Mouse (Mus musculus): ENCODE data around the gene 1700007K13Rik. TPM values are rescaled to one million over a fixed set of nuclear protein-coding genes. Genes with fewer than 3 reads are reported as not detected.
"Not testable (repeated sequence)": the region's sequence is repeated elsewhere in the genome, so short reads cannot be mapped to it uniquely, and the experiment has no call there.

Gene 1700007K13Rik
- 4.7 and 7.5 TPM in 2 replicates for polyA plus RNA-seq (2014; fragmentation: Nextera tagmentation; extraction: Ambion mirVana)

DNA sequence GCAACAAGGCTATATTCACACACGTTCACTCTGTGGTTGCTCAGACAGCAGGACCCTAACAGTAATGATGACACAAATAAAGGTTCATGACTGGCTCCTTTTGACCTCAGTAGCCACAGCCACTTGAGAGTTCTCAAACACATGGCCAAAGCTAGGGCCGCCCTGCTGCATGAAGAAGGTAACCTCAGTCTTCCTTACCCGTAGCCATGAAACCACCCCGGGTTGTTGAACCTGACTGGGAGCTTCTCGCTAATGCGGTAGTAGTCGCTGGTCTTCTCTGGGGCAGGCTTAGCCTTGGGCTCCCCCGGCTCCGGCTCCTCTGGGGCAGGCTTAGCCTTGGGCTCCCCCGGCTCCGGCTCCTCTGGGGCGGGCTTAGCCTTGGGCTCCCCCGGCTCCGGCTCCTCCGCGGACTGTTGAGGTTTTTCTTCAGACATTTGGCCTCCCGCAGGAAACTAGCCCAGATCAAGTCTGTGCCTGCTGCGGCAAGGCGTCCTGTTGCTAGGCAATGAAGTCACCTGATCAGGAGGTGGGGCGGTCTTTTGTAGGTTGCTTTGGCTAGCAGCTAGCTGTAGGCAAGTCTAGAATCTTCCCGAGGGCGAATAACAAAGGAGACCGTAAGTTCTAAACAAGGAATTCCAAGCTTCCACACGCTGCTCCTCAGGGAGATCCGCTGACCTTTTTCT is at the start of gene 1700007K13Rik:
TSS of gene 1700007K13Rik (minus strand) at position 497 of the 683 bp plus-strand sequence.
- WGBS = 5% methylated on average over 25 of the region's 25 CpGs
- Histone ChIP-seq H3K4me2 (ENCODE audit: low read depth, low read length) (peak within 1 kb of the TSS; percentile 42), H3K4me3 (ENCODE audit: low read depth, low read length) (no peak within 1 kb of the TSS), H3K27me3 (ENCODE audit: control insufficient read depth, insufficient read depth, low read length) (no peaks in the 10 kb centered on the region), H3K4me1 (ENCODE audit: control insufficient read depth, insufficient read depth, low read length) (peaks cover 8% of the 10 kb centered on the region; the same call in 1 of the 2 replicates), H3K9me3 (ENCODE audit: control insufficient read depth, low read length) (no peaks in the 10 kb centered on the region), H3K9ac (replicated peaks; ENCODE audit: low read depth, low read length) (0 out of 2 replicates have a peak within 1 kb of the TSS, but pooled peaks have one; percentile 5), H3K36me3 (ENCODE audit: control insufficient read depth, insufficient read depth, low read length) (peaks cover 8% of the 10 kb centered on the region; the same call in 1 of the 2 replicates), H3K27ac (ENCODE audit: low read depth, low read length) (no peak within 1 kb of the TSS)
- ATAC-seq (ENCODE audit: low read depth) = peak; percentile 63; the same call in 1 of the 2 replicates

DNA sequence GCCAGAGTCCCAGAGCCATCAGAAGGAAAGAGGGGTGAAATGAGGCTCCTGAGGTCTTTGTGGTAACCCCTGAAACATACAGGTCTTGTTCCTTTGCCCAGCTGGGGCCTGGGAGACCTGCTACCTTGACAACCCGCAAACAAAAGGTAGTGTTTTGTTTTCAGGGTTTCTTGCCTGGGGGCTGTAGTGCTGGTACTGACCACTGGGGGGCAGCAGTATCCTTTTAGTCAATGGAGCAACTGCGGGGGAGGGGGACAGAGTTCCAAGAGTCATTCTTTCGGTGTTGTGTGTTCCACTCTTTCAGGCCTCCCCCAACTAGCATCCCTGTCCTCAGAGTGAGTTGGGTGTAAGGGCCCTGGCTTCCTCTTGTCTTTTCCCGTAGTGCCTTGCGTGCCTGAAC is 48.4 kb upstream of the 1700007K13Rik start:
- peak overlapping the region; percentile 98 for H3K9ac ChIP-seq (replicated peaks; ENCODE audit: low read depth, low read length)
- H3K27ac ChIP-seq (ENCODE audit: low read depth, low read length) = peak overlapping the region; percentile 86; the same call in 1 of the 2 replicates
- H3K27me3 ChIP-seq (ENCODE audit: control insufficient read depth, insufficient read depth, low read length) = no peaks in the 10 kb centered on the region
- ATAC-seq (ENCODE audit: low read depth) = 0 out of 2 replicates have a peak, but pooled peaks have one; percentile 7
- WGBS = 21% methylated on average over 5 of the region's 5 CpGs
- peak overlapping the region; percentile 83 for H3K4me2 ChIP-seq (ENCODE audit: low read depth, low read length)
- H3K4me1 ChIP-seq (ENCODE audit: control insufficient read depth, insufficient read depth, low read length) = peaks cover 45% of the 10 kb centered on the region
- peak overlapping the region; percentile 85 for H3K4me3 ChIP-seq (ENCODE audit: low read depth, low read length)
- no peaks in the 10 kb centered on the region for H3K36me3 ChIP-seq (ENCODE audit: control insufficient read depth, insufficient read depth, low read length)
- H3K9me3 ChIP-seq (ENCODE audit: control insufficient read depth, low read length) = no peaks in the 10 kb centered on the region

DNA sequence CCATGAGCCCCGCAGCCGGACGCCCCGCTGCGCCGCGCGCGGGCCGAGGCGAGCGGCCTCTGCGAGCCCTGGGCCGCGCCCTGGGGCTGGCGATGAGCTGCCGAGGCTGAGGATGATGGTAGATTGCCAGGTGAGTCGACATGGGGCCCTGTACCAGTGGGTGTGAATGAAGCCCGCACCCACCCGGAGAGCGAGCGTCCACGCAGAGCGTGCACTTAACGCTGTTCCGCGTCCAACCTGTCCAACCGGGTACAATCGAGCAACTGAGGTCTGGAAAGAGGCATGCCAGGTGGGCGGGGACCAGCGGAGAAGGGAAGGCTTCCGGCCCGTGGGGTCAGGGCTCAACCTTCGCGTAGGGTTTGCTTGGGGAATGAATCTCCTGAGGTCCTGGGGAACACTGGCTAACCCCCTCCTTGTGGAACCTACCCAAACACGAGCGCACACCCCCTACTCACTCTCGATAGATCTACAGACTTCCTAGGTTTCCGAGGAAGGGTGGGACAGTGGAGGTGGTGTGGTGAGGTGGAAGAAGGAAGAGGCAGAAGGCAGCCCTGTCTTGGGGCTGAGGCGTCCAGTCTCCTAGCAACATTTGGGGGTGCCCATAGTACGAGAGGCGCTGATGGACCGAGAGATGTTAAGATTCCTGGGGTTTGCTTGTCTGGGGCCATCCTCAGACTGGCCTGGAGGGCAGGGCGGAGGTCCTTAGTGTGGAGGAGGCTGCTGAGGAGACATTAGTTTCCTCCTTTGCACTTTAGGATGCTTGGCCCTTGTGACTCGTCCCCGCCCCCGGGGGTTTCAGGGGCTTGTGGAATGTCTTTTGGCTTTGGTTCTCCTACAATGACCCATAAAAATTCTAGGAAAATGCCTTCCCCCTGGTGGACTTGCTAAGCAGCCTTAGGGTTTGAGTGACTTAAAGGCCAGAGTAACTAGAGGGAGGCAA is 47.6 kb upstream of the 1700007K13Rik start:
- Histone ChIP-seq H3K4me1 (ENCODE audit: control insufficient read depth, insufficient read depth, low read length) (peaks cover 43% of the 10 kb centered on the region), H3K27me3 (ENCODE audit: control insufficient read depth, insufficient read depth, low read length) (no peaks in the 10 kb centered on the region), H3K36me3 (ENCODE audit: control insufficient read depth, insufficient read depth, low read length) (no peaks in the 10 kb centered on the region), H3K27ac (ENCODE audit: low read depth, low read length) (peak overlapping the region; percentile 86), H3K4me2 (ENCODE audit: low read depth, low read length) (peak overlapping the region; percentile 83), H3K9me3 (ENCODE audit: control insufficient read depth, low read length) (no peaks in the 10 kb centered on the region), H3K4me3 (ENCODE audit: low read depth, low read length) (peak overlapping the region; percentile 85), H3K9ac (replicated peaks; ENCODE audit: low read depth, low read length) (peak overlapping the region; percentile 98)
- 5% methylated on average over 46 of the region's 47 CpGs for WGBS
- ATAC-seq (ENCODE audit: low read depth) = peak; percentile 49

DNA sequence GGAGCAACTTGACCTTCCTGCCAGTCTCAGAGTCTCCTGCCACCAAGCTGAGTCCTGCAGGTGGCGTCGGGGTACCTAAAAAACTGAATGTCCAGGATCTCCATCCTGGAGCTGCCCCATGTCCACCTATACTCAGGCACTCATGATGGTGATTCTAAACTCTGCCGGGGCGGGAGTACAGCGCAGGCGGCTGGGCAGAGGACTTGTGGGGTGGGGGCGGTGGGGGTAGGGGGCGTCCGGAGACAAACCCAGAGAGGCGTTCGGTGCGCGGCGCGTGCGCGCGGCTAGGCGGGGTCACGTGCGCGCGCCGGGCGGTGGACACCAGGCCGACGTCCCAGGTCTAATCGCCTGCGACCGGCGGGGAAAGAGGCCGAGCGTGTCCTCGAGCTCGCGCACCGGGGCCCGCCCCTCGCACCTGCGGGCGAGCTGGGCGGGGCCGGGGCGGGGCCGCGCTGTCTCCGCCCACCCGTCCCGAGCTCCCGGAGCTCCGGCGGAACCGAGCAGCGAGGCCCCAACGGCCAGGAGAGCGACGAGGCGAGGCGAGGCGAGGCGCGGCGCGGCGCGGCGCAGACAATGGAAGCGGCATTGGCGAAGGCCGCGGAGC is 46.8 kb upstream of the 1700007K13Rik start, which contains the start of gene Ralgds:
TSS of gene Ralgds (plus strand) at position 328 of the 604 bp plus-strand sequence.
- no peaks in the 10 kb centered on the region for H3K36me3 ChIP-seq (ENCODE audit: control insufficient read depth, insufficient read depth, low read length)
- WGBS = under 1% methylated on average over 39 of the region's 71 CpGs
- H3K9ac ChIP-seq (replicated peaks; ENCODE audit: low read depth, low read length) = peak within 1 kb of the TSS; percentile 98
- H3K4me1 ChIP-seq (ENCODE audit: control insufficient read depth, insufficient read depth, low read length) = peaks cover 35% of the 10 kb centered on the region
- no peaks in the 10 kb centered on the region for H3K27me3 ChIP-seq (ENCODE audit: control insufficient read depth, insufficient read depth, low read length)
- H3K9me3 ChIP-seq (ENCODE audit: control insufficient read depth, low read length) = no peaks in the 10 kb centered on the region
- peak; percentile 60 for ATAC-seq (ENCODE audit: low read depth)
- H3K4me2 ChIP-seq (ENCODE audit: low read depth, low read length) = peak within 1 kb of the TSS; percentile 83
- H3K27ac ChIP-seq (ENCODE audit: low read depth, low read length) = peak within 1 kb of the TSS; percentile 86
- H3K4me3 ChIP-seq (ENCODE audit: low read depth, low read length) = peak within 1 kb of the TSS; percentile 85

DNA sequence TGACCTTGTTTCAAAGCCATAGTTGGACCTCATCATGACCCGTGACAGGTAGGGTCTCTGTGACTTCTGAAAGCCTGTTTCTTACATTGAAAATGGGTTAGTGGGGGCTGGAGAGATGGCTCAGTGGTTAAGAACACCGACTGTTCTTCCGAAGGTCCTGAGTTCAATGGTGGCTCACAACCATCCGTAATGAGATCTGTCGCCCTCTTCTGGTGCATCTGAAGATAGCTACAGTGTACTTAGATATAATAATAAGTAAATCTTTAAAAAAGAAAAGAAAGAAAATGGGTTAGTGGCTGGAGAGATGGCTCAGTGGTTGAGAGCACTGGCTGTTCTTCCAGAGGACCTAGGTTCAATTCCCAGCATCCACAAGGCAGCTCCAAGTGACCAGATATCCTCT is 45.5 kb upstream of the 1700007K13Rik start:
- not testable (repeated sequence) for ATAC-seq (ENCODE audit: low read depth)
- WGBS = 53% methylated on average over 5 of the region's 5 CpGs

DNA sequence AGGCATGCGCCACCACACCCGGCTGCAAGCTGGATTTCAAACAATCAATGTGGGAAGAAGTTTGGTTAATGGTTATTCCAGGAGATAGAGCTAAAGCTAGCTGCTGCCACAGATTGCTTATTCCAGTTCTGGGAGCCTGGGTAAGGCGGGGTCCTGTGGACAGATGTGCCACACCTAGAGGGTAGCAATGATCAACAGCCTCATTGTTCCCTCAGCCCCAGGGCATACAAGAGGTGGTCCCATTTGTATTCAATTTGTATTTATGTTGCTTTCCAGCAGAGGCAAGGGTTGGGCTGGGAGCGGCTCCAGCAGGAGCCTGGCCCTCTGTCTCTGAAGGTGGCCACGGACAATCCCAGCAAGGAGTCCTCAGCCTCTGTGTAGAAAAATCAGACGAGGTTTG is 40.2 kb upstream of the 1700007K13Rik start:
- Histone ChIP-seq H3K27ac (ENCODE audit: low read depth, low read length) (no peak overlapping the region), H3K4me2 (ENCODE audit: low read depth, low read length) (no peak overlapping the region), H3K36me3 (ENCODE audit: control insufficient read depth, insufficient read depth, low read length) (no peaks in the 10 kb centered on the region), H3K9me3 (ENCODE audit: control insufficient read depth, low read length) (no peaks in the 10 kb centered on the region), H3K9ac (replicated peaks; ENCODE audit: low read depth, low read length) (no peak overlapping the region), H3K4me1 (ENCODE audit: control insufficient read depth, insufficient read depth, low read length) (no peaks in the 10 kb centered on the region), H3K4me3 (ENCODE audit: low read depth, low read length) (no peak overlapping the region), H3K27me3 (ENCODE audit: control insufficient read depth, insufficient read depth, low read length) (no peaks in the 10 kb centered on the region)
- no peak for ATAC-seq (ENCODE audit: low read depth)
- WGBS = 79% methylated on average over 6 of the region's 6 CpGs

More for the DNA sequence above, 45.5 kb upstream of the 1700007K13Rik start:
- not testable (repeated sequence) for H3K9ac ChIP-seq (replicated peaks; ENCODE audit: low read depth, low read length); H3K36me3 ChIP-seq (ENCODE audit: control insufficient read depth, insufficient read depth, low read length); H3K4me3 ChIP-seq (ENCODE audit: low read depth, low read length); H3K9me3 ChIP-seq (ENCODE audit: control insufficient read depth, low read length); H3K4me2 ChIP-seq (ENCODE audit: low read depth, low read length); H3K27ac ChIP-seq (ENCODE audit: low read depth, low read length); H3K27me3 ChIP-seq (ENCODE audit: control insufficient read depth, insufficient read depth, low read length)
- peaks cover 24% of the 10 kb centered on the region for H3K4me1 ChIP-seq (ENCODE audit: control insufficient read depth, insufficient read depth, low read length)

DNA sequence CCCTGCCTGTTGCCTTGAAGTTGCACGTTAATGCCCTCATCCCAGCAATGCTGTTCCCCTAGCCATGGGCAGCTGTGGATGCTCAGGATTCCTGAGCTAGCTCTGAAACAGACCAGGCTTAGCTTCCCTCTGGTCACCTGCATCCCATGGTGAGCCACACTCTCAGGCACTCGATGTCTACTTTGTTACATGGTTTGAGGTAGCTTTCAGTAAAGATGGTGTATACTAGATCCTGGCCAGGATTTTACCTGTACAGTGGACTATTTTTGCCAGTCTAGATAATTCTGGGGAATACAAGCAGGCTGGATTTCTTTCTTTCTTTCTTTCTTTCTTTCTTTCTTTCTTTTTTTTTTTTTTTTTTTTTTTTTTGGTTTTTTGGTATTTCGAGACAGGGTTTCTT is 39.7 kb upstream of the 1700007K13Rik start, which contains the start of gene Gm10134:
TSS of gene Gm10134 (plus strand) at position 301 of the 400 bp plus-strand sequence.
- no peak for ATAC-seq (ENCODE audit: low read depth)
- no peaks in the 10 kb centered on the region for H3K4me1 ChIP-seq (ENCODE audit: control insufficient read depth, insufficient read depth, low read length)
- WGBS = 87% methylated on average over 3 of the region's 3 CpGs
- H3K27me3 ChIP-seq (ENCODE audit: control insufficient read depth, insufficient read depth, low read length) = no peaks in the 10 kb centered on the region
- H3K9ac ChIP-seq (replicated peaks; ENCODE audit: low read depth, low read length) = no peak within 1 kb of the TSS
- H3K9me3 ChIP-seq (ENCODE audit: control insufficient read depth, low read length) = no peaks in the 10 kb centered on the region
- no peak within 1 kb of the TSS for H3K4me2 ChIP-seq (ENCODE audit: low read depth, low read length)
- H3K27ac ChIP-seq (ENCODE audit: low read depth, low read length) = no peak within 1 kb of the TSS
- no peak within 1 kb of the TSS for H3K4me3 ChIP-seq (ENCODE audit: low read depth, low read length)
- no peaks in the 10 kb centered on the region for H3K36me3 ChIP-seq (ENCODE audit: control insufficient read depth, insufficient read depth, low read length)

DNA sequence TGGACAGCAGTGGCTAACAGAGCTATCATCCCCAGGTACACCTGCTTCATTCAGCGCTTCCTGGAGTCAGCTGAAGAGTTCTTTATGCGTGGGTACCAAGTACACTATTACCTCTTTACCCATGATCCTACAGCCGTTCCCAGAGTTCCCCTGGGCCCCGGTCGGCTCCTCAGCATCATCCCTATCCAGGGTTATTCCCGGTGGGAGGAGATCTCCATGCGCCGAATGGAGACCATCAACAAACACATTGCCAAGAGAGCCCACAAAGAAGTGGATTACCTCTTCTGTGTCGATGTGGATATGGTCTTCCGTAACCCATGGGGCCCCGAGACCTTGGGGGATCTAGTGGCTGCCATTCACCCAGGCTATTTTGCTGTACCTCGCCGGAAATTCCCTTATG is 38.5 kb upstream of the 1700007K13Rik start:
- Histone ChIP-seq H3K27ac (ENCODE audit: low read depth, low read length) (no peak overlapping the region), H3K9ac (replicated peaks; ENCODE audit: low read depth, low read length) (no peak overlapping the region), H3K4me1 (ENCODE audit: control insufficient read depth, insufficient read depth, low read length) (no peaks in the 10 kb centered on the region), H3K27me3 (ENCODE audit: control insufficient read depth, insufficient read depth, low read length) (no peaks in the 10 kb centered on the region), H3K4me2 (ENCODE audit: low read depth, low read length) (no peak overlapping the region), H3K36me3 (ENCODE audit: control insufficient read depth, insufficient read depth, low read length) (no peaks in the 10 kb centered on the region), H3K9me3 (ENCODE audit: control insufficient read depth, low read length) (no peaks in the 10 kb centered on the region), H3K4me3 (ENCODE audit: low read depth, low read length) (no peak overlapping the region)
- no peak for ATAC-seq (ENCODE audit: low read depth)
- 90% methylated on average over 13 of the region's 13 CpGs for WGBS

All from neural tube, embryonic 14.5 days (tissue).